Mouse (Mus musculus) hindbrain, embryonic 14.5 days (tissue): ENCODE measurements around the gene Kif3a. TPM values are rescaled to one million over a fixed set of nuclear protein-coding genes. Genes with fewer than 3 reads are reported as not detected.

ENCODE experiments used
- polyA plus RNA-seq: library from polyadenylated mRNA; unstranded; fragments of >200 nt; fragmentation: Nextera tagmentation; extraction: Ambion mirVana; gene quantifications from 2 replicates; pipeline ENCODE4 v1.2.1, GENCODE M21; 2014

The Kif3a gene
- polyA plus RNA-seq, 1 experiment from 2014 or later, result 278 TPM

Other genes starting within 250 kb of the Kif3a start
- 13.9 and 14.9 TPM in 2 replicates for gene Zcchc10, start 242.7 kb upstream of the Kif3a start, polyA plus RNA-seq
- gene Aff4, start 216.5 kb upstream of the Kif3a start, polyA plus RNA-seq, result 80.1 and 90.6 TPM in 2 replicates
- gene Leap2, start 144.2 kb upstream of the Kif3a start, polyA plus RNA-seq, result not detected in 2 replicates
- gene Uqcrq, start 136.5 kb upstream of the Kif3a start, polyA plus RNA-seq, result 751 and 866 TPM in 2 replicates
- gene Gdf9, start 136.4 kb upstream of the Kif3a start, polyA plus RNA-seq, result 3.1 and 3.2 TPM in 2 replicates
- 0.11 TPM in 1 of 2 replicates, not detected in the other for gene Gm10447, start 110.3 kb upstream of the Kif3a start, polyA plus RNA-seq
- gene Shroom1, start 110.2 kb upstream of the Kif3a start, polyA plus RNA-seq, result 2.5 and 3.5 TPM in 2 replicates
- not detected in 2 replicates for gene Gm9837, start 96.9 kb upstream of the Kif3a start, polyA plus RNA-seq
- 0.36 TPM in 1 of 2 replicates, not detected in the other for gene Gm9945, start 87.2 kb upstream of the Kif3a start, polyA plus RNA-seq
- gene Sowaha, start 87.1 kb upstream of the Kif3a start, polyA plus RNA-seq, result 1.3 and 1.4 TPM in 2 replicates
- 21.6 and 23.7 TPM in 2 replicates for gene Sept8, start 48.1 kb upstream of the Kif3a start, polyA plus RNA-seq
- 8.3 and 8.5 TPM in 2 replicates for gene Il4, start 51.3 kb downstream of the Kif3a start, polyA plus RNA-seq
- gene Il13, start 67.3 kb downstream of the Kif3a start, polyA plus RNA-seq, result not detected in 2 replicates
- 10.7 and 10.8 TPM in 2 replicates for gene Rad50, start 139.9 kb downstream of the Kif3a start, polyA plus RNA-seq
- gene Il5, start 153.4 kb downstream of the Kif3a start, polyA plus RNA-seq, result not detected in 2 replicates
- gene Irf1, start 202.6 kb downstream of the Kif3a start, polyA plus RNA-seq, result 2.7 and 3.1 TPM in 2 replicates
- not detected in 2 replicates for gene Gm17334, start 205.8 kb downstream of the Kif3a start, polyA plus RNA-seq